21 mouse cellular contexts compared by ENCODE assay signal in the genomic region with DNA sequence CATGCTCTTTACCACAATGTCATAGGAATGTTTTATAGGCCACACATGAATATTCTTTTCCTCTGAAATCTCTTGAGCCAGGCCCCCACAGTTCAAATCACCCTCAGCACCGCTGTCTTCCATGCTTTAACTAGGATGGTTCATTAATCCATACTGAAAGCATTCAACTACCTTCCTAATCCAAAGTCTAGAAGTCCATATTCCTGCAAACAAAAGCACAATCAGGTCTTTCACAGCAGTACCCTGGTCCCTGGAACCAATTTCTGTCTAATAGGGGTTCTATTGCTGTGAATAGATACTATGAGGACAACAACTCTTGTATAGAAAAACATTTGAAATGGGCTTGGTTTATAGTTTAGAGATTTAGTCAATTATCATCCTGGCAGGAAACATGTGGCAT.
DNase-seq lines count a peak whose midpoint lies in the region; ATAC-seq and TF ChIP-seq lines count a peak whose summit lies in the region.
"Had no signal": no experiment of that assay in that cellular context is flagged by ENCODE, and none has a peak within 500 bp of the region (broad histone marks: within the 10 kb centered on the region; RNA-seq: fewer than 3 reads in every experiment).

No protein-coding gene starts in this region.

- WGBS in kidney, adult 2 months, result 58% methylated on average over 1 of the region's 1 CpGs
- 90% methylated on average over 1 of the region's 1 CpGs for WGBS in kidney, embryonic 14.5 days
- WGBS in liver, adult 2 months, result 55% methylated on average over 1 of the region's 1 CpGs
- WGBS in liver, embryonic 12.5 days (ENCODE audit: insufficient replicate concordance), result 77% methylated on average over 1 of the region's 1 CpGs

- TF ChIP-seq CTCF in kidney, adult 2 months (conservative IDR thresholded peaks at IDR 0.05; ENCODE audit: insufficient read depth, insufficient read length, low read depth, low read length), result no peak
- TF ChIP-seq CTCF in liver, adult 2 months (IDR thresholded peaks at IDR 0.05; ENCODE audit: low read depth, low read length), result no peak

- H3K4me2 ChIP-seq in kidney, embryonic 14.5 days (replicated peaks; ENCODE audit: low read depth, low read length), result no peak overlapping the region
- no peak overlapping the region for H3K4me2 ChIP-seq in liver, embryonic 12.5 days

- DNase-seq in kidney, adult 2 months, result peak; percentile 58
- no peak for DNase-seq in kidney, postnatal 14 days
- peak; percentile 54 for DNase-seq in kidney, adult 9 months
- DNase-seq in liver, adult 2 months (ENCODE audit: extremely low read depth, low read depth, low spot score), result peak; percentile 12
- DNase-seq: adrenal gland, adult 2 months; adrenal gland, adult 8-10 months; adrenal gland, postnatal 10 days; adrenal gland, postnatal 14 days; adrenal gland, postnatal 25 days; adrenal gland, postnatal 36 days; B cell, adult 2 months; cerebellum, adult 11 months; cerebellum, adult 11-12 months; cerebellum, adult 18-20 months had no signal

- no peak overlapping the region for H3K27ac ChIP-seq in kidney, adult 2 months (ENCODE audit: insufficient read depth, low read depth, low read length)
- no peak overlapping the region for H3K27ac ChIP-seq in kidney, embryonic 14.5 days (ENCODE audit: low read depth, low read length)
- no peak overlapping the region for H3K27ac ChIP-seq in liver, adult 2 months (replicated peaks; ENCODE audit: insufficient read depth, low read depth, low read length)
- H3K27ac ChIP-seq in liver, embryonic 12.5 days, result no peak overlapping the region

- no peaks in the 10 kb centered on the region for H3K79me2 ChIP-seq in liver, adult 2 months (ENCODE audit: control insufficient read depth, insufficient read depth, low read length)

- H3K9me3 ChIP-seq in kidney, embryonic 14.5 days (ENCODE audit: control insufficient read depth, low read length), result no peaks in the 10 kb centered on the region
- no peaks in the 10 kb centered on the region for H3K9me3 ChIP-seq in liver, embryonic 12.5 days (replicated peaks)
- H3K9me3 ChIP-seq: G1E had no signal

- peaks cover 6% of the 10 kb centered on the region; the same call in 1 of the 2 replicates for H3K4me1 ChIP-seq in kidney, adult 2 months (ENCODE audit: control insufficient read depth, insufficient read depth, low read length)
- no peaks in the 10 kb centered on the region for H3K4me1 ChIP-seq in kidney, embryonic 14.5 days (ENCODE audit: control insufficient read depth, insufficient read depth, low read length)
- H3K4me1 ChIP-seq in liver, adult 2 months (ENCODE audit: control insufficient read depth, insufficient read depth, low read length), result peaks cover 2% of the 10 kb centered on the region
- H3K4me1 ChIP-seq in liver, embryonic 12.5 days, result no peaks in the 10 kb centered on the region

- no peaks in the 10 kb centered on the region for H3K27me3 ChIP-seq in kidney, adult 2 months (replicated peaks; ENCODE audit: control insufficient read depth, insufficient read depth, low read length)
- H3K27me3 ChIP-seq in kidney, embryonic 14.5 days (ENCODE audit: control insufficient read depth, insufficient read depth, low read length), result no peaks in the 10 kb centered on the region
- H3K27me3 ChIP-seq in liver, adult 2 months (ENCODE audit: control insufficient read depth, insufficient read depth, low read length), result no peaks in the 10 kb centered on the region
- no peaks in the 10 kb centered on the region for H3K27me3 ChIP-seq in liver, embryonic 12.5 days (replicated peaks)
- H3K27me3 ChIP-seq: CH12.LX, Patski had no signal

- H3K36me3 ChIP-seq in kidney, adult 2 months (ENCODE audit: control insufficient read depth, insufficient read depth, low read length), result no peaks in the 10 kb centered on the region
- H3K36me3 ChIP-seq in kidney, embryonic 14.5 days (ENCODE audit: control insufficient read depth, insufficient read depth, low read length), result no peaks in the 10 kb centered on the region
- H3K36me3 ChIP-seq in liver, adult 2 months (ENCODE audit: control insufficient read depth, insufficient read depth, low read length), result no peaks in the 10 kb centered on the region
- no peaks in the 10 kb centered on the region for H3K36me3 ChIP-seq in liver, embryonic 12.5 days
- H3K36me3 ChIP-seq: G1E had no signal

- no peak for ATAC-seq in kidney, embryonic 14.5 days (ENCODE audit: low FRiP score, low TSS enrichment)
- ATAC-seq in liver, embryonic 12.5 days, result no peak
- ATAC-seq: activated CD4-positive, CD25-positive, alpha-beta regulatory T cell, adult 4 months; CD4-positive, CD25-positive, alpha-beta regulatory T cell, adult 4 months; Patski had no signal

- no peak overlapping the region for H3K9ac ChIP-seq in kidney, embryonic 14.5 days (ENCODE audit: low read depth, low read length)
- H3K9ac ChIP-seq in liver, adult 2 months (ENCODE audit: low read depth, low read length), result no peak overlapping the region
- H3K9ac ChIP-seq in liver, embryonic 12.5 days, result no peak overlapping the region

- no peak for TF ChIP-seq POLR2A in kidney, adult 2 months (IDR thresholded peaks at IDR 0.05; ENCODE audit: low read depth, low read length)
- TF ChIP-seq POLR2A in liver, adult 2 months (IDR thresholded peaks at IDR 0.05; ENCODE audit: extremely low read depth, insufficient read depth, low read length), result no peak

- H3K4me3 ChIP-seq in kidney, adult 2 months (ENCODE audit: insufficient read depth, low read depth, low read length), result no peak overlapping the region
- H3K4me3 ChIP-seq in kidney, embryonic 14.5 days (ENCODE audit: low read length), result no peak overlapping the region
- no peak overlapping the region for H3K4me3 ChIP-seq in liver, adult 2 months (ENCODE audit: insufficient read depth, low read depth, low read length)
- no peak overlapping the region for H3K4me3 ChIP-seq in liver, embryonic 12.5 days
